Mouse (Mus musculus) forebrain, embryonic 13.5 days (tissue): ENCODE results near the gene Smarca4. TPM values are rescaled to one million over a fixed set of nuclear protein-coding genes. Genes with fewer than 3 reads are reported as not detected.

Experiments
- ATAC-seq: fragments of 200-750 bp; cut with Nextera tagmentation; 2 replicates; pipeline ENCODE4 v1.8.0; 2017
- H3K27ac ChIP-seq: fragments of 300-500 bp; sonication (generic); 2 replicates; pipeline ENCODE4 v1.5.1; 2015; ENCODE audit warnings: inconsistent platforms, mild to moderate bottlenecking, moderate library complexity
- H3K27me3 ChIP-seq: fragments of 300-500 bp; sonication (generic); 2 replicates; pipeline ENCODE4 v1.6.1; 2015; ENCODE audit warnings: mild to moderate bottlenecking, inconsistent platforms
- H3K36me3 ChIP-seq: fragments of 300-500 bp; sonication (generic); 2 replicates; pipeline ENCODE4 v1.6.1; 2015; ENCODE audit warnings: mild to moderate bottlenecking, inconsistent platforms; ENCODE audit not compliant: poor library complexity, severe bottlenecking
- H3K4me1 ChIP-seq: fragments of 300-500 bp; sonication (generic); 2 replicates; pipeline ENCODE4 v1.6.1; 2015; ENCODE audit warnings: inconsistent platforms
- H3K4me2 ChIP-seq: fragments of 300-500 bp; sonication (generic); 2 replicates; pipeline ENCODE4 v1.6.1; 2015; ENCODE audit warnings: inconsistent platforms, mild to moderate bottlenecking, moderate library complexity
- H3K4me3 ChIP-seq: fragments of 300-500 bp; sonication (generic); 2 replicates; pipeline ENCODE4 v1.5.1; 2015; ENCODE audit warnings: mild to moderate bottlenecking, inconsistent platforms
- H3K9ac ChIP-seq: fragments of 300-500 bp; sonication (generic); 2 replicates; pipeline ENCODE4 v1.6.1; 2015; ENCODE audit warnings: mild to moderate bottlenecking, inconsistent platforms
- H3K9me3 ChIP-seq: fragments of 300-500 bp; sonication (generic); replicated peaks from 2 replicates; pipeline ENCODE4 v1.6.1; 2016; ENCODE audit warnings: inconsistent platforms
- WGBS: fragments of 180-500 bp; shearing (Covaris S2); methylation state at CpG from one replicate; pipeline ENCODE4 v1.1.7; 2015; 5-methylcytosine and 5-hydroxymethylcytosine counted together
- polyA plus RNA-seq: library from polyadenylated mRNA; unstranded; fragments of >200 nt; fragmentation: Nextera tagmentation; extraction: Ambion mirVana; gene quantifications from 2 replicates; pipeline ENCODE4 v1.2.1, GENCODE M21; 2015

Smarca4 gene
- polyA plus RNA-seq, 1 experiment from 2014 or later: 159 TPM

- Histone ChIP-seq H3K4me2 (no peak overlapping the region), H3K36me3 (peaks cover 86% of the 10 kb centered on the region), H3K27ac (no peak overlapping the region), H3K27me3 (no peaks in the 10 kb centered on the region), H3K4me3 (no peak overlapping the region), H3K9me3 (no peaks in the 10 kb centered on the region), H3K4me1 (no peaks in the 10 kb centered on the region), H3K9ac (no peak overlapping the region)
- no peak for ATAC-seq
- WGBS: 92% methylated on average over 4 of the region's 4 CpGs
These were observed 90.1 kb downstream of the Smarca4 start for GRCm38 (mm10) chr9:21706085-21706484.

GRCm38 (mm10) chr9:21706586-21707265 is 90.8 kb downstream of the Smarca4 start:
- H3K4me3 ChIP-seq: no peak overlapping the region
- H3K36me3 ChIP-seq: peaks cover 80% of the 10 kb centered on the region
- H3K4me1 ChIP-seq: no peaks in the 10 kb centered on the region
- no peak overlapping the region for H3K4me2 ChIP-seq
- H3K9ac ChIP-seq: no peak overlapping the region
- 89% methylated on average over 8 of the region's 8 CpGs for WGBS
- H3K9me3 ChIP-seq: no peaks in the 10 kb centered on the region
- ATAC-seq: peak; percentile 48; the same call in 1 of the 2 replicates
- no peak overlapping the region for H3K27ac ChIP-seq
- no peaks in the 10 kb centered on the region for H3K27me3 ChIP-seq

- Histone ChIP-seq H3K36me3 (peaks cover 61% of the 10 kb centered on the region), H3K27me3 (no peaks in the 10 kb centered on the region), H3K4me3 (no peak overlapping the region), H3K27ac (no peak overlapping the region), H3K9me3 (no peaks in the 10 kb centered on the region), H3K4me2 (no peak overlapping the region), H3K4me1 (no peaks in the 10 kb centered on the region), H3K9ac (no peak overlapping the region)
- ATAC-seq: no peak
- 97% methylated on average over 3 of the region's 3 CpGs for WGBS
These were observed 93.4 kb downstream of the Smarca4 start for GRCm38 (mm10) chr9:21709340-21709739.

- no peak overlapping the region for H3K27ac ChIP-seq
- H3K4me3 ChIP-seq: no peak overlapping the region
- H3K36me3 ChIP-seq: peaks cover 7% of the 10 kb centered on the region; the same call in 1 of the 2 replicates
- 77% methylated on average over 4 of the region's 4 CpGs for WGBS
- no peaks in the 10 kb centered on the region for H3K4me1 ChIP-seq
- no peak overlapping the region for H3K9ac ChIP-seq
- H3K9me3 ChIP-seq: no peaks in the 10 kb centered on the region
- H3K4me2 ChIP-seq: no peak overlapping the region
- no peak for ATAC-seq
- no peaks in the 10 kb centered on the region for H3K27me3 ChIP-seq
These were observed 99.3 kb downstream of the Smarca4 start for GRCm38 (mm10) chr9:21715298-21715697.

- WGBS: 87% methylated on average over 2 of the region's 2 CpGs
- no peak for ATAC-seq
- H3K4me2 ChIP-seq: no peak overlapping the region
- H3K9me3 ChIP-seq: no peaks in the 10 kb centered on the region
- peaks cover 7% of the 10 kb centered on the region; the same call in 1 of the 2 replicates for H3K36me3 ChIP-seq
- no peak overlapping the region for H3K4me3 ChIP-seq
- no peak overlapping the region for H3K27ac ChIP-seq
- H3K27me3 ChIP-seq: no peaks in the 10 kb centered on the region
- H3K9ac ChIP-seq: no peak overlapping the region
- H3K4me1 ChIP-seq: no peaks in the 10 kb centered on the region
These were observed 101.0 kb downstream of the Smarca4 start for GRCm38 (mm10) chr9:21717015-21717414.

GRCm38 (mm10) chr9:21721036-21721435 is 105.1 kb downstream of the Smarca4 start:
- no peaks in the 10 kb centered on the region for H3K9me3 ChIP-seq
- no peak overlapping the region for H3K27ac ChIP-seq
- H3K36me3 ChIP-seq: 0 out of 2 replicates have a peak, but pooled peaks cover 3% of the 10 kb centered on the region
- H3K4me1 ChIP-seq: peaks cover 23% of the 10 kb centered on the region
- H3K27me3 ChIP-seq: no peaks in the 10 kb centered on the region
- H3K4me2 ChIP-seq: no peak overlapping the region
- no peak overlapping the region for H3K4me3 ChIP-seq
- 70% methylated on average over 2 of the region's 2 CpGs for WGBS
- ATAC-seq: no peak
- H3K9ac ChIP-seq: no peak overlapping the region

- peak; percentile 84 for ATAC-seq
- peak within 1 kb of the TSS; percentile 80 for H3K4me2 ChIP-seq
- peaks cover 16% of the 10 kb centered on the region; the same call in 1 of the 2 replicates for H3K36me3 ChIP-seq
- H3K4me3 ChIP-seq: peak within 1 kb of the TSS; percentile 70
- WGBS: under 1% methylated on average over 47 of the region's 47 CpGs
- H3K27ac ChIP-seq: peak within 1 kb of the TSS; percentile 94
- H3K4me1 ChIP-seq: peaks cover 31% of the 10 kb centered on the region
- peak within 1 kb of the TSS; percentile 81 for H3K9ac ChIP-seq
- no peaks in the 10 kb centered on the region for H3K9me3 ChIP-seq
- H3K27me3 ChIP-seq: no peaks in the 10 kb centered on the region
These were observed 107.6 kb downstream of the Smarca4 start, which contains the start of gene Ldlr for GRCm38 (mm10) chr9:21723377-21724146. Gene Ldlr, plus strand, starts transcription at chr9:21723483.

GRCm38 (mm10) chr9:21724147-21724536 is 108.2 kb downstream of the Smarca4 start:
- peak overlapping the region; percentile 80 for H3K4me2 ChIP-seq
- peak; percentile 97 for ATAC-seq
- 0% methylated on average over 18 of the region's 18 CpGs for WGBS
- no peaks in the 10 kb centered on the region for H3K9me3 ChIP-seq
- peaks cover 31% of the 10 kb centered on the region for H3K4me1 ChIP-seq
- H3K36me3 ChIP-seq: peaks cover 18% of the 10 kb centered on the region; the same call in 1 of the 2 replicates
- H3K27ac ChIP-seq: peak overlapping the region; percentile 94
- H3K9ac ChIP-seq: peak overlapping the region; percentile 81
- no peaks in the 10 kb centered on the region for H3K27me3 ChIP-seq
- H3K4me3 ChIP-seq: peak overlapping the region; percentile 70

- no peak for ATAC-seq
- peaks cover 28% of the 10 kb centered on the region for H3K36me3 ChIP-seq
- peak overlapping the region; percentile 28 for H3K9ac ChIP-seq
- WGBS: 85% methylated on average over 23 of the region's 23 CpGs
- H3K4me2 ChIP-seq: peak overlapping the region; percentile 80
- peaks cover 31% of the 10 kb centered on the region for H3K4me1 ChIP-seq
- H3K27ac ChIP-seq: peak overlapping the region; percentile 70; the same call in 1 of the 2 replicates
- peak overlapping the region; percentile 70 for H3K4me3 ChIP-seq
- H3K9me3 ChIP-seq: no peaks in the 10 kb centered on the region
- no peaks in the 10 kb centered on the region for H3K27me3 ChIP-seq
These were observed 109.5 kb downstream of the Smarca4 start for GRCm38 (mm10) chr9:21725224-21726121.

- 85% methylated on average over 14 of the region's 14 CpGs for WGBS
These were observed 110.4 kb downstream of the Smarca4 start for GRCm38 (mm10) chr9:21726218-21726975.

GRCm38 (mm10) chr9:21728261-21728832 is 112.4 kb downstream of the Smarca4 start:
- no peak overlapping the region for H3K27ac ChIP-seq
- H3K36me3 ChIP-seq: peaks cover 54% of the 10 kb centered on the region
- no peak for ATAC-seq
- WGBS: 93% methylated on average over 10 of the region's 10 CpGs
- no peaks in the 10 kb centered on the region for H3K27me3 ChIP-seq
- H3K4me3 ChIP-seq: no peak overlapping the region
- H3K4me2 ChIP-seq: no peak overlapping the region
- no peak overlapping the region for H3K9ac ChIP-seq
- peaks cover 25% of the 10 kb centered on the region for H3K4me1 ChIP-seq
- no peaks in the 10 kb centered on the region for H3K9me3 ChIP-seq

More at GRCm38 (mm10) chr9:21726218-21726975, 110.4 kb downstream of the Smarca4 start:
- Histone ChIP-seq H3K27me3 (no peaks in the 10 kb centered on the region), H3K27ac (0 out of 2 replicates have a peak overlapping the region, but pooled peaks have one; percentile 38), H3K4me3 (no peak overlapping the region), H3K4me2 (peak overlapping the region; percentile 80), H3K4me1 (peaks cover 31% of the 10 kb centered on the region), H3K9ac (peak overlapping the region; percentile 28; the same call in 1 of the 2 replicates), H3K36me3 (peaks cover 34% of the 10 kb centered on the region), H3K9me3 (no peaks in the 10 kb centered on the region)
- ATAC-seq: no peak
